Mouse (Mus musculus) adrenal gland, postnatal 4 days (tissue): ENCODE data around the gene Grrp1. TPM values are rescaled to one million over a fixed set of nuclear protein-coding genes. Genes with fewer than 3 reads are reported as not detected.
"Not testable (repeated sequence)": the region's sequence is repeated elsewhere in the genome, so short reads cannot be mapped to it uniquely, and the experiment has no call there.

Source experiments
- DNase-seq, 2 experiments: peaks; one replicate each; pipeline ENCODE4 v3.0.0; 2021 to 2022; ENCODE audit warnings: low spot score in 2 of 2, mixed read lengths in 2 of 2
- total RNA-seq, 2 experiments: library from RNA; stranded (reverse); gene quantifications; 2 replicates each; pipeline ENCODE4 v1.2.3; 2021

The Grrp1 gene
- total RNA-seq, 2 experiments from 2014 or later: 9.4 to 10.8 TPM

GRCm38 (mm10) chr4:134271979-134272378, 18.1 kb upstream of the Grrp1 start:
- no peak for DNase-seq

- not testable (repeated sequence) for DNase-seq
These were observed 15.7 kb upstream of the Grrp1 start for GRCm38 (mm10) chr4:134269622-134270021.

GRCm38 (mm10) chr4:134268102-134268655, 14.3 kb upstream of the Grrp1 start:
- DNase-seq: no peak

GRCm38 (mm10) chr4:134265860-134266585, 12.1 kb upstream of the Grrp1 start:
- no peak for DNase-seq

- peak in 1 of 2 experiments; percentile 50 for DNase-seq
These were observed 9.3 kb upstream of the Grrp1 start for GRCm38 (mm10) chr4:134263191-134263590.

GRCm38 (mm10) chr4:134258354-134258753, 4.4 kb upstream of the Grrp1 start:
- DNase-seq: no peak

- no peak for DNase-seq
These were observed 3.5 kb upstream of the Grrp1 start for GRCm38 (mm10) chr4:134257198-134258009.

- DNase-seq: no peak
These were observed 2.7 kb upstream of the Grrp1 start for GRCm38 (mm10) chr4:134256407-134257197.

- DNase-seq: no peak
These were observed 1.9 kb upstream of the Grrp1 start for GRCm38 (mm10) chr4:134255854-134256253.

GRCm38 (mm10) chr4:134254835-134255234, 929 bp upstream of the Grrp1 start:
- no peak for DNase-seq

- no peak for DNase-seq
These were observed 790 bp downstream of the Grrp1 start for GRCm38 (mm10) chr4:134252911-134253721.

- no peak for DNase-seq
These were observed 1.6 kb downstream of the Grrp1 start for GRCm38 (mm10) chr4:134252131-134252910.

GRCm38 (mm10) chr4:134251241-134252130, 2.4 kb downstream of the Grrp1 start:
- no peak for DNase-seq

- no peak for DNase-seq
These were observed 3.0 kb downstream of the Grrp1 start for GRCm38 (mm10) chr4:134250930-134251240.

- DNase-seq: no peak
These were observed 3.6 kb downstream of the Grrp1 start for GRCm38 (mm10) chr4:134250116-134250929.

- DNase-seq: peak; percentile 46 to 55
These were observed 4.3 kb downstream of the Grrp1 start for GRCm38 (mm10) chr4:134249651-134250050.

GRCm38 (mm10) chr4:134246719-134247258, 7.1 kb downstream of the Grrp1 start, which contains the start of gene Gm30191:
Gm30191 (plus strand) TSS chr4:134246935.
- DNase-seq: no peak
